Mouse (Mus musculus) kidney, adult 8-10 months (tissue): ENCODE results near the gene Zdhhc4.

Experiments used
- DNase-seq, 2 experiments: peaks; one replicate each; pipeline ENCODE4 v3.0.0; 2022

The Zdhhc4 gene

GRCm38 (mm10) chr5:143272540-143273330 is 56.3 kb downstream of the Zdhhc4 start:
- DNase-seq, result no peak

GRCm38 (mm10) chr5:143272108-143272507 is 56.9 kb downstream of the Zdhhc4 start:
- no peak for DNase-seq

- DNase-seq, result no peak
These were observed 57.4 kb downstream of the Zdhhc4 start for GRCm38 (mm10) chr5:143271642-143272041.

DNA sequence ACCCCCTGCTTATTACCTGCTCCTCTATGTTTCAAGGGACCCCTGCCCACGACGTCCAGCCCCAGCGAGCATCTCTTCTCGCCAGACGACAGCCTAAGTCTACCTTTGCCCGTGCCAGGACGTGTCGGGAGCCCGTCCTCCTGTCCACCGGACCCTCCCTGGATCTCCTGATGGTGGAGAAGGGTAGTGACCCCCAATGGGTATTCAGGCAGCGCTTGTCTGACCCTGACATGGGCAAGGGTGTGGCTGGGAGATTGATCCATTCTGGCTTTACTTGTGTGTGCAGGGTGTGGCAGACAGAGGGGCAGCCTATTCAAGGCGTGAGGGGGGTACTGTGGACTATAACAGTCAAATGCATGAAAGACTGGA is 58.9 kb downstream of the Zdhhc4 start:
- DNase-seq, result no peak

DNA sequence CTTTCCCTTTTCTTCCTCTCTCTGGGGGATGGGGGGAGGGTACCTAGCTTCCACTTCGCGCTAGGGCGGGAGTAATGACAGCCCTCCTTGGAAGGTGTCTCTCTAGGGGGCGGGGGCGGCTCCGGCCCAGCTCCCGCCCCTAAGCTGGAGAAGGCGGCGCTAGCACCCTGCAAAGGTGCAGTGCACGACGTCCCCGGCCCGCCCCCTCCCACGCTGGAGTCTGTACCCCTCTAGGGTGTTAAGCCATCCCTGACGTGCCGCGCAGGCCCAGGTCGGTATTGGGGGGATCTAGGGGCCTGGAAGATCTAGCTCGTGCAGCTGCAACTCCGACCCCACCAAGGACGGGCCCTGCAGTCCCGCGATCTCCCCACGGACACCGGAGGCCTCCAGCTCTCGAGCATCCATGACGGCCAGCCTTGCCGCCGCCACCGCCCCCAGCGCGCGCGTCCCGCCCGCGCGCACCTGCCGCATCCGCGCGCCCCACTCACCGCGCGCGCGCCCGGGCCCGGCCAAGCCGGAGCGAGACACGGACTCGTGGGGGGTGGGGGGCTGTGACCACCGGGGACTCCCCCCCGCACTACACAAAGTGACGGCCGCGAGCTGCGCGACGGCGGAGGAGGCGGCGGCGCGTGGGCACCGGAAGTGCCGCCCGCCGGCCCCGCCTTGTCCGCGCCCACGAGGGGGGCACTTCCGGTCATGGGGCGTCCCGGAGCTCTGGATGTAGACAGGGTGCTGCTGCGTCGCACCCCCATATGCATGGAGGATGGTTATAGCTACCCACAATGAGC is 59.5 kb downstream of the Zdhhc4 start, which contains the start of gene Zfp316:
Gene Zfp316, minus strand, starts transcription at position 660 of the 788 bp plus-strand sequence.
- peak; percentile 53 to 56 for DNase-seq

DNA sequence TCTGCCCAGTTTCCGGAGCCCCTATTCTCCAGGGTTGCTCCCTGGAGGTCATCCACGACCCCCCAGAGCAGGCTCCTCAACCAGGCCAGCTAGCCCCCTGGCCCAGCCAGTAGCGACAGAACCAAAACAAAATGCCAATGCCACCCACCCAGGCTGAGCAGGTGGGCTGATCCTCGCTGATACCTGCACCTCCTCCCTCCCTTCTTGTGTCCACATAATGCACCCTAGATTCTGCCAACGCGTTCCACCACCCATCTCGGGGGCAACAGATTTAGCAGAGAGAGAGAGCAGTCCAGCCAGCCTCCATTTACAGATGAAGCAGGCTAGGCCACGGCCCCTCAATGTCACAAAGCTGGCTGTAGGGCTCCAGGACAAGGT is 60.1 kb downstream of the Zdhhc4 start:
- DNase-seq, result no peak

- no peak for DNase-seq
These were observed 62.3 kb downstream of the Zdhhc4 start for GRCm38 (mm10) chr5:143266794-143267193.
